Mouse (Mus musculus) bone marrow, adult 2 months (tissue): Measurements from ENCODE around the gene Cib2.

Experiments
- CTCF ChIP-seq: fragments of 200-500 bp; IDR thresholded peaks from 2 replicates; pipeline ENCODE4 v1.5.1; 2011; ENCODE audit warnings: low read length, control low read depth; ENCODE audit not compliant: control insufficient read depth, insufficient read depth
- POLR2A ChIP-seq: fragments of 200-500 bp; IDR thresholded peaks from 2 replicates; pipeline ENCODE4 v1.6.1; 2011; ENCODE audit warnings: low read depth, mild to moderate bottlenecking, control low read depth, low read length, borderline replicate concordance; ENCODE audit not compliant: control insufficient read depth

GRCm38 (mm10) chr9:54544212-54544953, 15.6 kb downstream of the Cib2 start:
- no peak for TF ChIP-seq POLR2A
- TF ChIP-seq CTCF = no peak
